Mouse (Mus musculus): ENCODE results near the gene Krt42. TPM values are rescaled to one million over a fixed set of nuclear protein-coding genes. Genes with fewer than 3 reads are reported as not detected.

Krt42 gene
- polyA plus RNA-seq, 1 experiment, result not detected

- Histone ChIP-seq H3ac (ENCODE audit: control insufficient read depth, insufficient read length, low read depth) (no peak overlapping the region), H3K36me3 (ENCODE audit: control insufficient read depth, insufficient read depth) (no peaks in the 10 kb centered on the region), H3K4me3 (ENCODE audit: insufficient read depth, poor library complexity, severe bottlenecking) (no peak overlapping the region), H3K79me3 (ENCODE audit: low read depth) (no peaks in the 10 kb centered on the region), H3K27me3 (ENCODE audit: control insufficient read depth, insufficient read depth, insufficient read length) (no peaks in the 10 kb centered on the region), H3K79me2 (ENCODE audit: control insufficient read depth, insufficient read depth) (no peaks in the 10 kb centered on the region)
- no peak for TF ChIP-seq MYOG (IDR thresholded peaks at IDR 0.05; ENCODE audit: control insufficient read depth, extremely low read depth, insufficient read length)
- no peak for TF ChIP-seq CEBPB (IDR thresholded peaks at IDR 0.05; ENCODE audit: low read depth)
- peak; percentile 53 for TF ChIP-seq MYOD1 (IDR thresholded peaks at IDR 0.05; ENCODE audit: control insufficient read depth, insufficient read length, low read depth)
- no peak for TF ChIP-seq MAX (IDR thresholded peaks at IDR 0.05)
These were observed 17.4 kb upstream of the Krt42 start for GRCm38 (mm10) chr11:100287024-100287423.

GRCm38 (mm10) chr11:100284988-100285387 lies 15.3 kb upstream of the Krt42 start:
- Histone ChIP-seq H3K4me3 (ENCODE audit: insufficient read depth, poor library complexity, severe bottlenecking) (no peak overlapping the region), H3ac (ENCODE audit: control insufficient read depth, insufficient read length, low read depth) (no peak overlapping the region), H3K79me3 (ENCODE audit: low read depth) (no peaks in the 10 kb centered on the region), H3K27me3 (ENCODE audit: control insufficient read depth, insufficient read depth, insufficient read length) (no peaks in the 10 kb centered on the region), H3K79me2 (ENCODE audit: control insufficient read depth, insufficient read depth) (no peaks in the 10 kb centered on the region), H3K36me3 (ENCODE audit: control insufficient read depth, insufficient read depth) (no peaks in the 10 kb centered on the region)
- no peak for TF ChIP-seq CTCF (IDR thresholded peaks at IDR 0.05; ENCODE audit: control insufficient read depth, insufficient read depth, insufficient read length)
- TF ChIP-seq CEBPB (IDR thresholded peaks at IDR 0.05; ENCODE audit: low read depth), result no peak
- TF ChIP-seq MAX (IDR thresholded peaks at IDR 0.05), result no peak
- no peak for TF ChIP-seq FOSL1 (IDR thresholded peaks at IDR 0.05; ENCODE audit: insufficient read depth, low read length, poor library complexity, severe bottlenecking)
- TF ChIP-seq USF1 (IDR thresholded peaks at IDR 0.05; ENCODE audit: low read depth), result no peak
- no peak for TF ChIP-seq MYOD1 (IDR thresholded peaks at IDR 0.05; ENCODE audit: control insufficient read depth, insufficient read length, low read depth)
- TF ChIP-seq MYOG (IDR thresholded peaks at IDR 0.05; ENCODE audit: control insufficient read depth, extremely low read depth, insufficient read length), result no peak

GRCm38 (mm10) chr11:100282549-100282948 lies 12.9 kb upstream of the Krt42 start:
- peak; percentile 91 for TF ChIP-seq CTCF (IDR thresholded peaks at IDR 0.05; ENCODE audit: control insufficient read depth, insufficient read depth, insufficient read length)
- TF ChIP-seq MYOD1 (IDR thresholded peaks at IDR 0.05; ENCODE audit: control insufficient read depth, insufficient read length, low read depth), result no peak
- no peak for TF ChIP-seq FOSL1 (IDR thresholded peaks at IDR 0.05; ENCODE audit: insufficient read depth, low read length, poor library complexity, severe bottlenecking)
- TF ChIP-seq CEBPB (IDR thresholded peaks at IDR 0.05; ENCODE audit: low read depth), result no peak
- no peak for TF ChIP-seq USF1 (IDR thresholded peaks at IDR 0.05; ENCODE audit: low read depth)
- TF ChIP-seq MYOG (IDR thresholded peaks at IDR 0.05; ENCODE audit: control insufficient read depth, extremely low read depth, insufficient read length), result no peak
- no peak for TF ChIP-seq MAX (IDR thresholded peaks at IDR 0.05)
- Histone ChIP-seq H3ac (ENCODE audit: control insufficient read depth, insufficient read length, low read depth) (no peak overlapping the region), H3K79me3 (ENCODE audit: low read depth) (no peaks in the 10 kb centered on the region), H3K27me3 (ENCODE audit: control insufficient read depth, insufficient read depth, insufficient read length) (no peaks in the 10 kb centered on the region), H3K4me3 (ENCODE audit: insufficient read depth, poor library complexity, severe bottlenecking) (no peak overlapping the region), H3K36me3 (ENCODE audit: control insufficient read depth, insufficient read depth) (no peaks in the 10 kb centered on the region), H3K79me2 (ENCODE audit: control insufficient read depth, insufficient read depth) (no peaks in the 10 kb centered on the region)

- H3K4me3 ChIP-seq (ENCODE audit: insufficient read depth, poor library complexity, severe bottlenecking), result no peak overlapping the region
- no peaks in the 10 kb centered on the region for H3K27me3 ChIP-seq (ENCODE audit: control insufficient read depth, insufficient read depth, insufficient read length)
- no peak for TF ChIP-seq MYOD1 (IDR thresholded peaks at IDR 0.05; ENCODE audit: control insufficient read depth, insufficient read length, low read depth)
- TF ChIP-seq CEBPB (IDR thresholded peaks at IDR 0.05; ENCODE audit: low read depth), result no peak
- no peak for TF ChIP-seq MYOG (IDR thresholded peaks at IDR 0.05; ENCODE audit: control insufficient read depth, extremely low read depth, insufficient read length)
- no peak for TF ChIP-seq USF1 (IDR thresholded peaks at IDR 0.05; ENCODE audit: low read depth)
- peak; percentile 45 for TF ChIP-seq MAX (IDR thresholded peaks at IDR 0.05)
- TF ChIP-seq FOSL1 (IDR thresholded peaks at IDR 0.05; ENCODE audit: insufficient read depth, low read length, poor library complexity, severe bottlenecking), result no peak
- peak; percentile 75 for TF ChIP-seq CTCF (IDR thresholded peaks at IDR 0.05; ENCODE audit: control insufficient read depth, insufficient read depth, insufficient read length)
- no peaks in the 10 kb centered on the region for H3K79me3 ChIP-seq (ENCODE audit: low read depth)
- no peak overlapping the region for H3ac ChIP-seq (ENCODE audit: control insufficient read depth, insufficient read length, low read depth)
- H3K79me2 ChIP-seq (ENCODE audit: control insufficient read depth, insufficient read depth), result no peaks in the 10 kb centered on the region
- no peaks in the 10 kb centered on the region for H3K36me3 ChIP-seq (ENCODE audit: control insufficient read depth, insufficient read depth)
These were observed 12.2 kb upstream of the Krt42 start for GRCm38 (mm10) chr11:100281596-100282544.

GRCm38 (mm10) chr11:100278759-100279158 lies 9.1 kb upstream of the Krt42 start:
- Histone ChIP-seq H3K79me2 (ENCODE audit: control insufficient read depth, insufficient read depth) (no peaks in the 10 kb centered on the region), H3ac (ENCODE audit: control insufficient read depth, insufficient read length, low read depth) (no peak overlapping the region), H3K36me3 (ENCODE audit: control insufficient read depth, insufficient read depth) (no peaks in the 10 kb centered on the region), H3K79me3 (ENCODE audit: low read depth) (no peaks in the 10 kb centered on the region), H3K27me3 (ENCODE audit: control insufficient read depth, insufficient read depth, insufficient read length) (no peaks in the 10 kb centered on the region), H3K4me3 (ENCODE audit: insufficient read depth, poor library complexity, severe bottlenecking) (no peak overlapping the region)
- TF ChIP-seq CEBPB (IDR thresholded peaks at IDR 0.05; ENCODE audit: low read depth), result no peak
- no peak for TF ChIP-seq MAX (IDR thresholded peaks at IDR 0.05)
- TF ChIP-seq MYOD1 (IDR thresholded peaks at IDR 0.05; ENCODE audit: control insufficient read depth, insufficient read length, low read depth), result no peak
- TF ChIP-seq CTCF (IDR thresholded peaks at IDR 0.05; ENCODE audit: control insufficient read depth, insufficient read depth, insufficient read length), result no peak
- TF ChIP-seq MYOG (IDR thresholded peaks at IDR 0.05; ENCODE audit: control insufficient read depth, extremely low read depth, insufficient read length), result no peak
- no peak for TF ChIP-seq FOSL1 (IDR thresholded peaks at IDR 0.05; ENCODE audit: insufficient read depth, low read length, poor library complexity, severe bottlenecking)
- TF ChIP-seq USF1 (IDR thresholded peaks at IDR 0.05; ENCODE audit: low read depth), result no peak

All from C2C12 (cell line).